Mouse (Mus musculus): ENCODE measurements at regions not wholly inside any gene's neighbourhood (a gene's known extent, or its start where the extent isn't known, plus 50 kb on each side); places are given as distances from the start of the nearest gene placed in this dataset.

DNA sequence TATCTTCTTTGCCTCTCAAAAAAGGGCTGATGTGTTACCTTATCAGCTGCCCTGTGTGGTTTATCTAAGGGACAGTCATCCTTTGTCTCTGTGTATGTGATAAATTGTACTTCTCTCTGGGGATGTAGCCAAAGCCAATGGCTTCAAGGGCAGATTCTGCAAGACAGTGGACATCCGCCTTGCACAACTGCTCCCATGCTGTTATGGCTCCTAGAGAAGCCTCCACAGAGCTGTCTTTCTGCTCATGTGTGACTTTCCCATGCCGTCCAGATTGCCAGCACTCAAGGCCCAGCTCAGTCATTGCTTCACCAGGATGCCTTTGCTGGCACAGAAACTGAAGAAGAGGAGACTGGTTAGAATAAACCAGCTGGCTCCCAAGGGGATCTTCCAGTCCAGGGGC, 74.6 kb upstream of the Pax6 start:
- TF ChIP-seq CTCF (IDR thresholded peaks at IDR 0.05; ENCODE audit: control insufficient read depth, insufficient read depth, insufficient replicate concordance, low read depth, low read length) (no peak), POLR2A (IDR thresholded peaks at IDR 0.05; ENCODE audit: control insufficient read depth, low read depth, low read length) (no peak)
